Mouse (Mus musculus) small intestine, adult 2 months (tissue): ENCODE measurements around the gene Artn.

Source experiments
- CTCF ChIP-seq: fragments of 200-500 bp; IDR thresholded peaks from 2 replicates; pipeline ENCODE4 v1.5.1; 2012; ENCODE audit warnings: low read depth, mild to moderate bottlenecking, control low read depth, inconsistent platforms, low read length, moderate library complexity, mixed read lengths; ENCODE audit not compliant: insufficient replicate concordance, insufficient read length; ENCODE audit errors: extremely low read depth
- POLR2A ChIP-seq: fragments of 200-500 bp; IDR thresholded peaks from 2 replicates; pipeline ENCODE4 v1.6.1; 2012; ENCODE audit warnings: low read depth, mild to moderate bottlenecking, control low read depth, inconsistent platforms, low read length, moderate library complexity

DNA sequence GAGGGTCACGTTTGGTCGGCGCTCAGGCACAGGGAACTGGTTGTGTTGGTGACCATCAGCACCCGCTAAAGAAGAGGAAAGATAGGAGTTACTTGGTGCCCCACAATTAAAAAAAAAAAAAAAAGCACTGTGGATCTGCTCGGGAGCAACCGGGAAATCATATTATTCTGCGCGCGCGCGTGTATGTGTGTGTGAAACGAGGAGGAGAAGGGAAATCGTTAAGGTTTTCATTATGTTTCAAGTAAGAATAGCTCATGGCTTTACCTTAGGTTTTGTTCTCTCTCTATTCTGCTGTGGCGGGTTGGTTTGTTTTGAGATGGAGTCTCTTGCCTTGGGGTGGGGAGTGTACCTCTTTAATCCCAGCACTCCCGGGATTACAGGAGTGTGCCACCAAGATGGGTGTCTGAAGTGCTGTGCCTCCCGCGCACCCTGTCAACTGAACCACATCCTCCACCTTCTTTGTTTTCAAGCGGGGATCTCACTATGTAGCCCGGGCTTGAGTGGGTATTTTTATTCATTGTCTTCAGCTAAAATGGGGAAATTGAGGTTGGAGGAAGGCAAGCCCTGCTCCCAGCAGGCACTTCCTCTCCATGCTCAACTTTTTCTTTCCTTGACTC is 14.0 kb downstream of the Artn start:
- no peak for TF ChIP-seq CTCF
- TF ChIP-seq POLR2A = no peak
